17 mouse cellular contexts compared by ENCODE assay signal in the genomic region with DNA sequence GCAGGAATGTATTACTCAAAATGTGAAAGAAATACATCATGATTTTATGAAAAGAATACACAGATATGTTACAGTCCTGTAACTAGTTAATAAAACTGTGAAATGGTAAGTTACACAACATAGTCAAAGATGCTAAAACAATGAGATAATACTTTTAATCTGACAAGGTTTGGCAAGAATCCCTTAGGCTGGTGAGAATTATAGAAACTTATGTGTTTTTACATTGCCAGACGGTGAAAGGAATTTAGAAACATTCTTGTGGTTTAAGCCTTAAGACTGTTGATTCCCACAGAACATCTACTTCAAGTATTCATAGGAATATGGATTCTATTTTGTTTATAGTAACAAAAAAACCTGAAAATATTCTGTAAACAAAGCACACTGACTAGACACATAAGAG.
"Had no signal": no experiment of that assay in that cellular context is flagged by ENCODE, and none has a peak within 500 bp of the region (broad histone marks: within the 10 kb centered on the region; RNA-seq: fewer than 3 reads in every experiment).

No protein-coding gene starts in this region.

- ATAC-seq: lung, postnatal 0 days; midbrain, embryonic 13.5 days; midbrain, embryonic 15.5 days had no signal

- DNase-seq: lung, adult 2 months; lung, postnatal 14 days; lung, postnatal 36 days; right cerebral cortex, postnatal 14 days; thymus, adult 2 months; thymus, postnatal 25 days; thymus, postnatal 4 days had no signal

- H3K4me3 ChIP-seq: lung, embryonic 15.5 days; megakaryocyte, embryonic 14.5 days; midbrain, embryonic 13.5 days; midbrain, embryonic 15.5 days; neural tube, embryonic 12.5 days; stomach, embryonic 15.5 days had no signal

- H3K27me3 ChIP-seq: lung, embryonic 15.5 days; megakaryocyte, embryonic 14.5 days; midbrain, embryonic 13.5 days; midbrain, embryonic 15.5 days; neural tube, embryonic 12.5 days; stomach, embryonic 15.5 days had no signal

- H3K4me1 ChIP-seq: lung, embryonic 15.5 days; midbrain, embryonic 13.5 days; midbrain, embryonic 15.5 days; neural tube, embryonic 12.5 days; stomach, embryonic 15.5 days had no signal

- H3K9ac ChIP-seq: lung, embryonic 15.5 days; midbrain, embryonic 13.5 days; midbrain, embryonic 15.5 days; neural tube, embryonic 12.5 days; stomach, embryonic 15.5 days had no signal

- H3K9me3 ChIP-seq: lung, embryonic 15.5 days; megakaryocyte, embryonic 14.5 days; midbrain, embryonic 13.5 days; midbrain, embryonic 15.5 days; neural tube, embryonic 12.5 days; stomach, embryonic 15.5 days had no signal

- H3K27ac ChIP-seq: lung, embryonic 15.5 days; macrophage; midbrain, embryonic 13.5 days; midbrain, embryonic 15.5 days; neural tube, embryonic 12.5 days; stomach, embryonic 15.5 days; stomach, postnatal 0 days had no signal

- H3K4me2 ChIP-seq: lung, embryonic 15.5 days; midbrain, embryonic 11.5 days; midbrain, embryonic 13.5 days; midbrain, embryonic 15.5 days; neural tube, embryonic 12.5 days; stomach, embryonic 15.5 days had no signal
